Mouse (Mus musculus) heart, postnatal 0 days (tissue): ENCODE measurements around the gene Ablim2. TPM values are rescaled to one million over a fixed set of nuclear protein-coding genes. Genes with fewer than 3 reads are reported as not detected.

Experiments used
- ATAC-seq: fragments of 200-750 bp; cut with Nextera tagmentation; 2 replicates; pipeline ENCODE4 v1.8.0; 2017; ENCODE audit warnings: low read depth, moderate number of reproducible peaks, moderate library complexity; ENCODE audit not compliant: insufficient read depth
- DNase-seq: peaks from one replicate; pipeline ENCODE4 v3.0.0-alpha.2; 2016; ENCODE audit warnings: low spot score
- H3K27ac ChIP-seq: fragments of 300-500 bp; sonication (generic); 2 replicates; pipeline ENCODE4 v1.5.1; 2014; ENCODE audit warnings: low read depth, mild to moderate bottlenecking
- H3K27me3 ChIP-seq: fragments of 300-500 bp; sonication (generic); 2 replicates; pipeline ENCODE4 v1.6.1; 2014; ENCODE audit warnings: low read length, mixed read lengths; ENCODE audit not compliant: control insufficient read depth, insufficient read depth
- H3K36me3 ChIP-seq: fragments of 300-500 bp; sonication (generic); replicated peaks from 2 replicates; pipeline ENCODE4 v1.6.1; 2014; ENCODE audit warnings: low read length, mixed read lengths; ENCODE audit not compliant: control insufficient read depth, insufficient read depth
- H3K4me1 ChIP-seq: fragments of 300-500 bp; sonication (generic); 2 replicates; pipeline ENCODE4 v1.6.1; 2014; ENCODE audit warnings: antibody characterized with exemption; ENCODE audit not compliant: control insufficient read depth, insufficient read depth
- H3K4me2 ChIP-seq: fragments of 300-500 bp; sonication (generic); 2 replicates; pipeline ENCODE4 v1.6.1; 2014; ENCODE audit warnings: low read depth, mild to moderate bottlenecking, low read length, moderate library complexity
- H3K4me3 ChIP-seq: fragments of 300-500 bp; sonication (generic); 2 replicates; pipeline ENCODE4 v1.5.1; 2014; ENCODE audit warnings: low read depth, low read length
- H3K9ac ChIP-seq: fragments of 300-500 bp; sonication (generic); replicated peaks from 2 replicates; pipeline ENCODE4 v1.6.1; 2014; ENCODE audit warnings: low read depth, low read length, mixed read lengths
- H3K9me3 ChIP-seq: fragments of 300-500 bp; sonication (generic); replicated peaks from 2 replicates; pipeline ENCODE4 v1.6.1; 2016; ENCODE audit warnings: low read length; ENCODE audit not compliant: control insufficient read depth
- CTCF ChIP-seq: IDR thresholded peaks from 2 replicates; pipeline ENCODE4 v1.5.1; 2016; ENCODE audit warnings: antibody characterized with exemption, control low read depth, low read depth
- EP300 ChIP-seq: IDR thresholded peaks from 2 replicates; pipeline ENCODE4 v1.6.1; 2016; ENCODE audit warnings: antibody characterized with exemption, low read depth
- WGBS: fragments of 180-500 bp; shearing (Covaris S2); extraction: QIAGEN DNeasy Blood & Tissue Kit; methylation state at CpG from one replicate; pipeline ENCODE4 v1.1.7; 2014; 5-methylcytosine and 5-hydroxymethylcytosine counted together
- polyA plus RNA-seq: library from polyadenylated mRNA; unstranded; fragments of >200 nt; fragmentation: Nextera tagmentation; extraction: Ambion mirVana; gene quantifications from 2 replicates; pipeline ENCODE4 v1.2.1, GENCODE M21; 2015
- total RNA-seq: library from RNA; depleted of rRNA; stranded (reverse); fragments of >200 nt; gene quantifications from 2 replicates; pipeline ENCODE4 v1.2.3, GENCODE M21; 2014; ENCODE audit warnings: low replicate concordance

Gene Ablim2
- total and polyA plus RNA-seq, 2 experiments from 2014 or later: 8.8 to 22.1 TPM

DNA sequence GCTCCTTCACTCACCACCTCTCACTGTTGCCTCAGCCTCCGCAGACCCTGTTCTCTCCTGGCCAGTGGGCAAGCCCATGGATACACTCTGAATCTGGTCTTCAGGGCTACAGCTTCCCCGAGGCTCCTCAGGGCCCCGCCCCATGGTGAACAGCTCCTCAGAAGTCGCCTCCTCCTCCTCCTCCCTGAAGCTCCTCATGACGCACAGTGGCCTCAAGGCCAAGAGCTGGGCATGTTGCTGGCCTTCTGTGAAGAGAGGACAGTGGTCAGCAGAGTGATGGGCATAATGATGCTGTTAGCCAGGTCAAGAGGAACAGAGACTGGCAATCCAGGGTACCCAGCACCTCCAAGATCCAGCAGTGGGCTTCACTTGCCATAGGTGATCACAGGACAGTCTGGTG lies 33.8 kb upstream of the Ablim2 start:
- Histone ChIP-seq H3K4me3 (no peak overlapping the region), H3K27me3 (no peaks in the 10 kb centered on the region), H3K4me2 (no peak overlapping the region), H3K36me3 (no peaks in the 10 kb centered on the region), H3K9ac (no peak overlapping the region), H3K4me1 (peaks cover 26% of the 10 kb centered on the region), H3K27ac (no peak overlapping the region), H3K9me3 (no peaks in the 10 kb centered on the region)
- TF ChIP-seq EP300 (no peak), CTCF (no peak)
- ATAC-seq (no peak), DNase-seq (no peak)
- WGBS: 77% methylated on average over 5 of the region's 5 CpGs

DNA sequence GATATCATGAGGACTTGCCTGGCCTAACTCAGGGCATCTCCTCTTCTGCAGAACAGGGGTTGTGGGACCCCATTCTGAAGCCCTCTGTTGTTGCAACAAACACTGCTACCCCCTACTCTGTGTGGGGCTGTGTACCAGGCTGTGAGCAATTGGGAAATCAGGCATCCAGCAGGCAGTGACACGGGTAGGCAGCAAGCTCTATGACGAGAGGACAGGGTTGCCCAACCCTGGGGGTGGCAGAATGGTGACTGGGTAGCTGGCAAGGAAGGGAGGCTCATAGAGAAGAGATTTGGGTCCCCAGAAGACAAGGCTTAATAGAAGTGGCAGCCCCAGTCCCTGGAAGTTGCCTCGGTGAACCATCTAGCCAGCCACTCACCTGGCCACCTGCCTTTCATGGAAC lies 31.8 kb upstream of the Ablim2 start:
- peaks cover 15% of the 10 kb centered on the region; the same call in 1 of the 2 replicates for H3K4me1 ChIP-seq
- 72% methylated on average over 3 of the region's 3 CpGs for WGBS
- no peak for TF ChIP-seq EP300
- H3K4me2 ChIP-seq: no peak overlapping the region
- no peak overlapping the region for H3K27ac ChIP-seq
- H3K27me3 ChIP-seq: no peaks in the 10 kb centered on the region
- no peak overlapping the region for H3K4me3 ChIP-seq
- DNase-seq (no peak), ATAC-seq (no peak)
- H3K9me3 ChIP-seq: no peaks in the 10 kb centered on the region
- no peak overlapping the region for H3K9ac ChIP-seq
- H3K36me3 ChIP-seq: no peaks in the 10 kb centered on the region

DNA sequence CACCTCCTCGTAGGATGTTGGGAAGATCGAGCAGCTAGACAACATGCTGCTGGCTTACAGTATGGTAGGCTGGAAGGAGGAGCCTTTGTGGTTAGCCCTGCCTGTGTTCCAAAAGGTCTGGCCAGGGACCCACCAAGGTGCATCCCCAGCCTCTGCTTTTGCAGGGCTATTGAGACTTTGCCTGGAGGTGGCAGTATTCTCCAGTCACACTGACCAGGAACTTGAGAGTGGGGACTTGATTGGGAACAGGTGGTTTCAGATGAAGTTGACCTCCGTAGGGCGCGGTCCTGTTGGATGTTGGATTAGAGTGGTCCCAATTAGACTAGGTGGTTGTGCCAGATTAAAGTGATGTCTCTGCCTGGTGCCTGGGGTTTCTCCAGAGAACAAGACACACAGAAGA lies 30.2 kb upstream of the Ablim2 start:
- Histone ChIP-seq H3K4me3 (peak overlapping the region; percentile 36; the same call in 1 of the 2 replicates), H3K27ac (no peak overlapping the region), H3K4me1 (peaks cover 15% of the 10 kb centered on the region; the same call in 1 of the 2 replicates), H3K9ac (no peak overlapping the region), H3K36me3 (no peaks in the 10 kb centered on the region), H3K9me3 (no peaks in the 10 kb centered on the region), H3K27me3 (no peaks in the 10 kb centered on the region), H3K4me2 (peak overlapping the region; percentile 54)
- TF ChIP-seq EP300: no peak
- TF ChIP-seq CTCF: peak; percentile 29
- ATAC-seq (no peak), DNase-seq (no peak)
- 79% methylated on average over 5 of the region's 5 CpGs for WGBS

DNA sequence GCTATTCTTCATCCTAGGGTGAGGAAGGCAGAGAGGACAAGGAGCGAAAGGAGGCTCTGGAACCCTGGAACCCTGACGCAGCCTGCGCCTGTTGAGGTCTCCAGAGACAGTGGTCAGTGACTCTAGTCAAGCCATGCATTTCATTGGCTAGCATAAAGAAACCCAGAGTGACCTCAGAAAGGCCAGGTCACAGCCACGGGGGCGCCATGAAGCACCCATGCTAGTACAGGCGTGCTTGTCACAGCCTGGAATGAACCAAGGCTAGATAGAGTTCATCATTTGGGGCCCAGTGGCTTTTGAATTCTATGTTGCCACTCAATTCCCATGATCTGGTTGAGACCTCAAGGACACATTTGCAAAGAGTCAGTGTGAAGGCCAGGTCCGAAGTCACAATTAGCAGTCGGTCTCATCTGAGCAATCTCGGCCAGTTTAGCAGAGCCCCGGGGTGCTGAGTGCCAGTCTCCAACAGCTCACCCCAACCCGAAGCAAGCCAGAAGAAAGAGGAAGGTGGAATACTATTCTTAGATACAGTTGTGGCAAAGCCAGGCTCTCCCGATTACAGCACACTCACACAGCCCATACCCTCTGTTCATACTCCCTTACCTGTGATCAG lies 29.2 kb upstream of the Ablim2 start:
- H3K9ac ChIP-seq: peak overlapping the region; percentile 43
- no peak for ATAC-seq
- no peak for DNase-seq
- peak overlapping the region; percentile 36 for H3K4me3 ChIP-seq
- H3K4me1 ChIP-seq: peaks cover 9% of the 10 kb centered on the region; the same call in 1 of the 2 replicates
- H3K36me3 ChIP-seq: no peaks in the 10 kb centered on the region
- peak overlapping the region; percentile 85 for H3K27ac ChIP-seq
- H3K27me3 ChIP-seq: no peaks in the 10 kb centered on the region
- WGBS: 45% methylated on average over 12 of the region's 12 CpGs
- H3K4me2 ChIP-seq: peak overlapping the region; percentile 54
- TF ChIP-seq EP300 (no peak), CTCF (no peak)
- no peaks in the 10 kb centered on the region for H3K9me3 ChIP-seq

DNA sequence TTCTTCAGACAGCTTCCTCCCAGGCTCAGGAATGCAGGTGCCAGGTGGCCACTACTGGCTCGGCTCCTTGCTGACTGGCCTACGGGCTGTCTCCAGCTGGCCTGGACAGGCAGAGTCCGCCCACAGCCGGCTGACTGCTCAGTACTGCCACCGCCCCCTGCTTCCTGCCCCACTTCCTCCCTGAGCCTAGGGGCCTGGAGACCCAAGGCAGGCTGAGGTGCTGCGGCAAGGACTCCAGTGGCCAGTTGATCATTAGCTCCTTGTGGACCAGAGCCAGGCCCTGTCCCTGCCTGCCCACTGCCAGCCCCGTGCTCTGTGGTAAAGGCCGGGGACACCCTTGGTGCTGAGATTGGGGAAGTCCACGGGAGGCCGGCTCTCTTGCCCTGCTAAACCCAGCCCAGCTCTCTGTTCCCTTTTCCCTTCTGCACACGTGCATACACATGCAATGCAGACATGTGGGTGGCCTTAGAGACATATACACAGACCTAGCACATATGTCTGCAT lies 28.7 kb upstream of the Ablim2 start:
- peak overlapping the region; percentile 36 for H3K4me3 ChIP-seq
- peak overlapping the region; percentile 54 for H3K4me2 ChIP-seq
- TF ChIP-seq EP300 (no peak), CTCF (0 out of 2 replicates have a peak, but pooled peaks have one; percentile 3)
- H3K27ac ChIP-seq: peak overlapping the region; percentile 85
- peak; percentile 82 for ATAC-seq
- 43% methylated on average over 11 of the region's 11 CpGs for WGBS
- peak overlapping the region; percentile 43 for H3K9ac ChIP-seq
- H3K36me3 ChIP-seq: no peaks in the 10 kb centered on the region
- H3K27me3 ChIP-seq: no peaks in the 10 kb centered on the region
- H3K9me3 ChIP-seq: no peaks in the 10 kb centered on the region
- peak; percentile 58 for DNase-seq
- peaks cover 9% of the 10 kb centered on the region; the same call in 1 of the 2 replicates for H3K4me1 ChIP-seq

DNA sequence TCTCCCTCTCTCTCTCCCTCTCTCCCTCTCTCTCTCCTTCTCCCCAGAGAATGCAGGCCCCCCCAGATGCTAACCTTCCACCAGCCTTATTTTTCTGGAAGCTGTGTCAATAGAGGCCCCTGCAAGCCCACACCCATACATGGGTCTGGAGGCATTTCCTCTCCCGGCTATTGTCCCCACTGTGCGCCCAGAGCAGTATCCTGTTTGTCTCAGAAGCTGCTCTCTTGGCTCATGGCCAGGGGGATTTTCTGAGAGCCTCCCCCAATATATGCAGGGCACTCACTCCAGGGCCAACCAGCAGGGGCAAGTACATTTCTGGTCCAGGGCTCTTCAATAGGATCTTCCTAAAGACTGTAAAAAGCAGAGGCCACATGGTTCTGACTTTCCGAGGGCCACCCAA lies 27.8 kb upstream of the Ablim2 start:
- 0 out of 2 replicates have a peak overlapping the region, but pooled peaks have one; percentile 54 for H3K4me2 ChIP-seq
- ATAC-seq (peak; percentile 45), DNase-seq (peak; percentile 53)
- H3K9ac ChIP-seq: no peak overlapping the region
- peak overlapping the region; percentile 85 for H3K27ac ChIP-seq
- no peaks in the 10 kb centered on the region for H3K27me3 ChIP-seq
- H3K4me3 ChIP-seq: no peak overlapping the region
- no peaks in the 10 kb centered on the region for H3K9me3 ChIP-seq
- TF ChIP-seq EP300: no peak
- no peak for TF ChIP-seq CTCF
- H3K36me3 ChIP-seq: no peaks in the 10 kb centered on the region
- 56% methylated on average over 3 of the region's 3 CpGs for WGBS
- H3K4me1 ChIP-seq: peaks cover 9% of the 10 kb centered on the region; the same call in 1 of the 2 replicates
